Mouse (Mus musculus): ENCODE data around the gene Cox19.

GRCm38 (mm10) chr5:139309946-139310345, 41.3 kb downstream of the Cox19 start:
- TF ChIP-seq TCF12 (IDR thresholded peaks at IDR 0.05; ENCODE audit: insufficient read depth, poor library complexity, severe bottlenecking) (no peak), POLR2AphosphoS2 (IDR thresholded peaks at IDR 0.05; ENCODE audit: insufficient read length, low read depth) (no peak), E2F4 (IDR thresholded peaks at IDR 0.05; ENCODE audit: insufficient read depth) (no peak), POLR2A (IDR thresholded peaks at IDR 0.05; ENCODE audit: insufficient read length, low read depth) (no peak), USF1 (IDR thresholded peaks at IDR 0.05; ENCODE audit: low read depth) (no peak)

Measured in myocyte (in vitro differentiated cells).